Mouse (Mus musculus): ENCODE measurements around the gene BC034090.

Gene BC034090

GRCm38 (mm10) chr1:155215066-155215764 lies 29.0 kb downstream of the BC034090 start:
- no peak for DNase-seq

GRCm38 (mm10) chr1:155213912-155214311 lies 30.3 kb downstream of the BC034090 start:
- DNase-seq, result no peak

- no peak for DNase-seq
Observed at GRCm38 (mm10) chr1:155212936-155213774, 31.1 kb downstream of the BC034090 start.

GRCm38 (mm10) chr1:155212493-155212892 lies 31.8 kb downstream of the BC034090 start:
- no peak for DNase-seq

- DNase-seq, result no peak
Observed at GRCm38 (mm10) chr1:155212081-155212480, 32.2 kb downstream of the BC034090 start.

GRCm38 (mm10) chr1:155211017-155211416 lies 33.2 kb downstream of the BC034090 start:
- no peak for DNase-seq

GRCm38 (mm10) chr1:155210011-155210763 lies 34.1 kb downstream of the BC034090 start:
- peak; percentile 65 for DNase-seq

DNA sequence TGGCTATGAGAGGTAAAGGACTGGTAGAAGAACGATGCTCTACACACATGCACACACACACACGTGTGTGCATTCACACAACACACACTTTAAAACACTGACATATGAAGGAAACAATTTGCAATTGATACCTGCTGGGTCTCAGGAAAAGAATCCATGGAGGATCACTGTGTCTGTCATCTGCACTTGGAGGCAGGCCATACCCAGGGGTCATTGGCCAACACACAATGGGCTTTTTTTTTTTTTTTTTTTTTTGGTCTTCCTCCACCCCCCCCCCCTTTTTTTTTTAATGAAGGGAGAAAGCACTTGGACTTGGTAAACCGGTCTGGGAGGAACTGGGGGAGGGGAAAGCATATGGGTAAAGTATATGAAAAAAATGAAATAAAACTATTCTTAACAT lies 36.4 kb downstream of the BC034090 start:
- DNase-seq, result no peak

GRCm38 (mm10) chr1:155205822-155206660 lies 38.2 kb downstream of the BC034090 start:
- DNase-seq, result no peak

DNA sequence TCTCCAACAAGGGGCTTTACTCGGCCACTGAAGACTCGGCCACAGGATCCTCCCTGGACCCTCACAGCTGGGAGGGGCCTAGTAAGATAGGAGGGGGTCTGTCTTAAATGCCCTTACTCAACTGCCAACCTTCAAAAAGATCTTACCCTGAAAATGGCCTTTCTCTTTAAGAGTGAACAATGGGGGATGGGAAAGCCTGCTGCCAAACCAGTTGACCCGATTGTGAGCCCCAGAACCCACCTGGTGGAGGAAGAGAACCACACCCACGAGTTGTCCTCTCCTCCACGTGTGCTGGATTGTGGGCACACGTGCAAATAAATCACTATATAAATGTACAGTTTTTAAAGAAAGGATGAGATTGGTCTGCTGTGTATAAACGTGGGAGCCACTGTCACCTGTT lies 38.9 kb downstream of the BC034090 start:
- no peak for DNase-seq

DNA sequence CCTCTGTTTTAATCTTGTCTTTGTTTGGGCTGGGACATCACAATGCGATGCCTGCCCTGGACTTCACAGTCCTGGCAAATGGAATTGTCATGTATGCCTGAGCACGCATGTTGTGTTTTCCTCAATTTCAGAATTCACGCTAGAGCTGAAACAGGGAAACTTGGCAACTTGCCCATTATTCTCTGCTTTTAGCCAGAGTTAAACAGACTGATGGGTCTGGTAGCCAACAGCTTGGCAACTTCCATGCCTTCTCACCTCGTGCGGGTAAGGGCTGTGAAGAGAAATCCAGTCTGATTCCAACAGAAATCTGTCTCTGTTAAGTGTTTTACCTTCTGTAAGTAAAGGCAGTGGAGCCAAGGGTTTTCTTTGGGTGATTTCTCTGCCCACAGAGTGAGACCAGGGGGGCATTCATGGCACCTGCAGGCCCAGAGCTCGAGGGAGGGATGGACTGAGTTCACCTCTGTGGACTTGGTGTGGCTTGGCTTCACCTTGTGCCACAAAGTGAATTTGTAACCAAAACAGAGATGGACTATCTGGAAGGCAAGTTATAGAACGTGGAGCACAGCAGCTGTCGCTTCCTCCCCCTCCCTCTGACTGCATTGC lies 39.6 kb downstream of the BC034090 start:
- DNase-seq, result peak; percentile 43

- DNase-seq, result peak; percentile 4
Observed at GRCm38 (mm10) chr1:155203954-155204353, 40.3 kb downstream of the BC034090 start.

DNA sequence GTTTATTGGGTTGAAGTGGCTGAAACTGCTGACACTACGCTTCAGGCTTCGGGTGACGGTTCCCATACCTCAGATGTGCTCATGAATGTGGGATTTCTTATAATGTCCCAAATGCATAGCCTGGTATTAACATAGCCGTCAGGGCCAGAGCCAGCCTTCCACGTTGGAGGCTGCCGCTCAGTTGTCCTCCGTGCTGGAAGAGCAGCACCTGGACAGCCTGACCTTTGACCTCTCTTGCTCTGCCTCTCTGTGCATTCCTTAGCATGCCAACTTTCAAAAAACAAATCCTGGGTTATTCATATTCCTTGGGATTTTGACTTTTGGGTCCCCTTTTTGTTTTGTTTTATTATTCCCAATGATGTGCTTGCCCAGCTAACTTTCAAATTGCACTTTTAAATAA lies 41.1 kb downstream of the BC034090 start:
- DNase-seq, result no peak

- no peak for DNase-seq
Observed at GRCm38 (mm10) chr1:155202472-155202871, 41.8 kb downstream of the BC034090 start.

DNA sequence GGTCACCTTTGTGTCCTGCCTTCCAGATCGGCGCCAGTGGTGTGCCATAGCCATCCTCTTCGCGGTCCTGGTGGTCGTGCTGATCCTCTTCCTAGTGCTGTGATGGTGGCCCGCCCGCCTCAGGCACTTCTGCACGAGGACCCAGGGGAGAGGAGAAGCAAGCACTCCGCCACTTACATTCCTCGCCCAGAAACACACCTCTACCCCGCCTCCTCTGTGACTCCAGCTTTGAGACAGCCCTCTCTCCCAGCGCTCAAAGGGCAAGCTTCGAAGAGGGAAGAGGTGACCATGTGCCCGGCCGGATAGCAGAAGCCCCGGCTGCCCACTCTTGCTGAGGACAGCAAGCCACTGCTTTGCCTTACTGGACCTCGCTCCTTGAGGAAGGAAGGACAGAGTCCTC lies 42.3 kb downstream of the BC034090 start:
- no peak for DNase-seq

- no peak for DNase-seq
Observed at GRCm38 (mm10) chr1:155201373-155201879, 42.8 kb downstream of the BC034090 start.

- no peak for DNase-seq
Observed at GRCm38 (mm10) chr1:155200967-155201366, 43.3 kb downstream of the BC034090 start.

DNA sequence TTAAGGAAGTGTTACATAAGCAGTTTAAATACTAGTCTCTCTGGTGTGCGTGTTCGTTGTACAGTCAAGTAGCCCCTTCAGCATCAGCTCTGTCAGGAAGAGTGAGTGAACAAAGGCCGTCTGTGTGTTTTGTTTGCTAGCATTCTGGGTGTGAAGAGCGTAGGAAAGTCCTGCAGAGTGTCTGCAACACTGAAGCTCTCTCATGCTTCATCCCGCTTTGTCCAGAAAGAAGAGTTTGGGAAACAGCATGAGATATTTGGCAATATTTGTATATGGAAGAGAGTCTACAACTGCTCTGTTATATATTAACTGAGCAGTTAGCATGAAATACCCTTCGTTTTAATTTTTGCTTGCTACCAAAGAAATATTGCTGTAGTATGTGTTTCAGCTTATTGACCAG lies 44.7 kb downstream of the BC034090 start:
- DNase-seq, result no peak

GRCm38 (mm10) chr1:155196691-155197090 lies 47.6 kb downstream of the BC034090 start:
- DNase-seq, result no peak

GRCm38 (mm10) chr1:155192805-155193368 lies 51.4 kb downstream of the BC034090 start:
- DNase-seq, result peak; percentile 46

GRCm38 (mm10) chr1:155191671-155192070 lies 52.6 kb downstream of the BC034090 start:
- DNase-seq, result peak; percentile 59
